Mouse (Mus musculus) left cerebral cortex, postnatal 25 days (tissue): ENCODE results near the gene Hs6st3. TPM values are rescaled to one million over a fixed set of nuclear protein-coding genes. Genes with fewer than 3 reads are reported as not detected.

ENCODE experiments used
- DNase-seq, 2 experiments: peaks; one replicate each; pipeline ENCODE4 v3.0.0; 2022; ENCODE audit warnings: low spot score in 2 of 2, mixed read lengths in 1 of 2
- intact Hi-C: fragments of 180-260 bp; cut with DNase I; formaldehyde crosslinking; loops from one replicate; pipeline ENCODE4 v1.15.1; 2025
- total RNA-seq, 2 experiments: library from RNA; stranded (reverse); gene quantifications; 2 replicates each; pipeline ENCODE4 v1.2.3; 2021

Hs6st3 gene
- total RNA-seq, 2 experiments from 2014 or later: 72.5 to 72.6 TPM

- no peak for DNase-seq
- intact Hi-C loops: no loop called here
Observed at GRCm38 (mm10) chr14:119834008-119834700, 696.0 kb downstream of the Hs6st3 start.

- intact Hi-C loops: no loop called here
- DNase-seq: no peak
Observed at GRCm38 (mm10) chr14:119836051-119836450, 697.9 kb downstream of the Hs6st3 start.

GRCm38 (mm10) chr14:119847540-119847939 lies 709.4 kb downstream of the Hs6st3 start:
- intact Hi-C loops: no loop called here
- DNase-seq: peak in 1 of 2 experiments; percentile 57

- DNase-seq: no peak
- intact Hi-C loops: no loop called here
Observed at GRCm38 (mm10) chr14:119848759-119849298, 710.7 kb downstream of the Hs6st3 start.

GRCm38 (mm10) chr14:119849338-119849737 lies 711.2 kb downstream of the Hs6st3 start:
- intact Hi-C loops: no loop called here
- no peak for DNase-seq

GRCm38 (mm10) chr14:119852139-119852538 lies 714.0 kb downstream of the Hs6st3 start:
- peak in 1 of 2 experiments; percentile 62 for DNase-seq
- intact Hi-C loops: loop anchor here (5.0 to 10.0 kb wide), 3 partner anchors 217 to 740 kb away; no protein-coding TSS in a partner anchor

GRCm38 (mm10) chr14:119857338-119858291 lies 719.5 kb downstream of the Hs6st3 start:
- intact Hi-C loops: loop anchor here (5.0 to 10.0 kb wide), 4 partner anchors 60 to 720 kb away; partner anchors contain the start of gene Hs6st3
- DNase-seq: peak; percentile 47 to 92

- intact Hi-C loops: no loop called here
- no peak for DNase-seq
Observed at GRCm38 (mm10) chr14:119873617-119874016, 735.5 kb downstream of the Hs6st3 start.

- intact Hi-C loops: no loop called here
- no peak for DNase-seq
Observed at GRCm38 (mm10) chr14:119892922-119893321, 754.8 kb downstream of the Hs6st3 start.

- no peak for DNase-seq
- intact Hi-C loops: no loop called here
Observed at GRCm38 (mm10) chr14:119895097-119895496, 757.0 kb downstream of the Hs6st3 start.

GRCm38 (mm10) chr14:119895765-119896465 lies 757.8 kb downstream of the Hs6st3 start:
- peak in 1 of 2 experiments; percentile 28 for DNase-seq
- intact Hi-C loops: no loop called here

- DNase-seq: no peak
- intact Hi-C loops: no loop called here
Observed at GRCm38 (mm10) chr14:119902486-119902885, 764.3 kb downstream of the Hs6st3 start.

GRCm38 (mm10) chr14:119908032-119908675 lies 770.0 kb downstream of the Hs6st3 start:
- peak; percentile 15 to 66 for DNase-seq
- intact Hi-C loops: no loop called here

GRCm38 (mm10) chr14:119914508-119914907 lies 776.4 kb downstream of the Hs6st3 start:
- DNase-seq: no peak
- intact Hi-C loops: no loop called here

- DNase-seq: peak in 1 of 2 experiments; percentile 6
- intact Hi-C loops: no loop called here
Observed at GRCm38 (mm10) chr14:119918281-119919034, 780.3 kb downstream of the Hs6st3 start.

- intact Hi-C loops: no loop called here
- DNase-seq: no peak
Observed at GRCm38 (mm10) chr14:119919177-119919576, 781.0 kb downstream of the Hs6st3 start.
